Mouse (Mus musculus) spleen, adult 2 months (tissue): ENCODE data around the gene Neurog1. TPM values are rescaled to one million over a fixed set of nuclear protein-coding genes. Genes with fewer than 3 reads are reported as not detected.

Source experiments
- DNase-seq, 2 experiments: peaks; one replicate each; pipeline versions ENCODE4 v3.0.0 to v3.0.0-alpha.2; 2012 to 2021; ENCODE audit warnings: low spot score in 2 of 2, low read depth in 1 of 2
- H3K27ac ChIP-seq: fragments of 200-500 bp; 2 replicates; pipeline ENCODE4 v1.5.1; 2012; ENCODE audit warnings: low read length, inconsistent platforms; ENCODE audit not compliant: insufficient read depth
- H3K27me3 ChIP-seq: fragments of 200-500 bp; 2 replicates; pipeline ENCODE4 v1.6.1; 2012; ENCODE audit warnings: mild to moderate bottlenecking, moderate library complexity, low read length, inconsistent platforms; ENCODE audit not compliant: control insufficient read depth, insufficient read depth
- H3K36me3 ChIP-seq: fragments of 200-500 bp; 2 replicates; pipeline ENCODE4 v1.6.1; 2012; ENCODE audit warnings: mild to moderate bottlenecking, low read length, inconsistent platforms; ENCODE audit not compliant: control insufficient read depth, insufficient read depth
- H3K4me1 ChIP-seq: fragments of 200-500 bp; 2 replicates; pipeline ENCODE4 v1.6.1; 2011; ENCODE audit warnings: inconsistent platforms; ENCODE audit not compliant: control insufficient read depth, insufficient read depth, insufficient read length
- H3K4me3 ChIP-seq: fragments of 200-500 bp; 2 replicates; pipeline ENCODE4 v1.5.1; 2011; ENCODE audit warnings: mild to moderate bottlenecking, inconsistent platforms; ENCODE audit not compliant: insufficient read depth, insufficient read length; ENCODE audit errors: extremely low read depth
- CTCF ChIP-seq: fragments of 200-500 bp; IDR thresholded peaks from 2 replicates; pipeline ENCODE4 v1.5.1; 2011; ENCODE audit warnings: mild to moderate bottlenecking, inconsistent platforms; ENCODE audit not compliant: insufficient read depth, insufficient read length, insufficient replicate concordance; ENCODE audit errors: extremely low read depth
- POLR2A ChIP-seq: fragments of 200-500 bp; IDR thresholded peaks from 2 replicates; pipeline ENCODE4 v1.6.1; 2011; ENCODE audit warnings: low read depth, low read length, inconsistent platforms
- WGBS: fragments of 180-500 bp; shearing (Covaris S2); methylation state at CpG from one replicate; pipeline ENCODE4 v1.1.7; 2018; 5-methylcytosine and 5-hydroxymethylcytosine counted together
- polyA plus RNA-seq: library from polyadenylated mRNA; depleted of rRNA; stranded (reverse); fragments of >200 nt; gene quantifications from 2 replicates; pipeline ENCODE4 v1.2.3, GENCODE M21; 2012

Gene Neurog1
- polyA plus RNA-seq, 1 experiment = not detected

- WGBS = 70% methylated on average over 11 of the region's 11 CpGs
- no peak for TF ChIP-seq CTCF
- no peak for TF ChIP-seq POLR2A
- Histone ChIP-seq H3K4me3 (no peak overlapping the region), H3K27me3 (0 out of 2 replicates have a peak, but pooled peaks cover 1% of the 10 kb centered on the region), H3K4me1 (no peaks in the 10 kb centered on the region), H3K36me3 (no peaks in the 10 kb centered on the region), H3K27ac (no peak overlapping the region)
- DNase-seq = no peak
Measured at GRCm38 (mm10) chr13:56289261-56289660, 37.3 kb upstream of the Neurog1 start.

DNA sequence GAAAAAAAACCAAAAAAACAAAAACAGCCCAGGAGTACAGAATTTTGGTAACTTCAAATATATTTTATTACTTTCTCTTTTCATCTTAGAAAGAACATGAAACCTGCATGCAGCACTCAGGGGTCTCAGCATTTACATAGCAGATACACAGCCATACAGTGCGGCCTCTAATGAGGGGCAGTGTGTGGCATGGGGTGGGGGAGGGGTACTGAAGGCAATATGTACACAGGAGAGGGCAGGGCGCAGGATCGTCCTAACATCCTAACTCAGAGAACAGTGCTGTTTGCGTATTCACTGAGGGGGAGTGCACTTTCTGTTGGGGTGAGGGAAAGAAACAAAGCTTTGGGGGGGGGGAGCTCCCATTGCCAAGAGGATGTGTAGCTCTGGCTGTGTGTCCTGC is 36.6 kb upstream of the Neurog1 start:
- H3K27ac ChIP-seq = no peak overlapping the region
- H3K4me3 ChIP-seq = no peak overlapping the region
- 0 out of 2 replicates have a peak, but pooled peaks cover 1% of the 10 kb centered on the region for H3K27me3 ChIP-seq
- DNase-seq = no peak
- WGBS = 61% methylated on average over 4 of the region's 4 CpGs
- H3K4me1 ChIP-seq = no peaks in the 10 kb centered on the region
- H3K36me3 ChIP-seq = no peaks in the 10 kb centered on the region
- TF ChIP-seq POLR2A (no peak), CTCF (no peak)

- Histone ChIP-seq H3K4me1 (no peaks in the 10 kb centered on the region), H3K27me3 (0 out of 2 replicates have a peak, but pooled peaks cover 1% of the 10 kb centered on the region), H3K27ac (no peak overlapping the region), H3K36me3 (no peaks in the 10 kb centered on the region), H3K4me3 (no peak overlapping the region)
- TF ChIP-seq POLR2A (no peak), CTCF (no peak)
- no peak for DNase-seq
- 86% methylated on average over 9 of the region's 9 CpGs for WGBS
Measured at GRCm38 (mm10) chr13:56287091-56287490, 35.1 kb upstream of the Neurog1 start.

- H3K27ac ChIP-seq = no peak overlapping the region
- H3K27me3 ChIP-seq = no peaks in the 10 kb centered on the region
- DNase-seq = no peak
- no peaks in the 10 kb centered on the region for H3K4me1 ChIP-seq
- 91% methylated on average over 13 of the region's 13 CpGs for WGBS
- no peak for TF ChIP-seq POLR2A
- no peak for TF ChIP-seq CTCF
- H3K4me3 ChIP-seq = no peak overlapping the region
- no peaks in the 10 kb centered on the region for H3K36me3 ChIP-seq
Measured at GRCm38 (mm10) chr13:56283321-56283720, 31.4 kb upstream of the Neurog1 start.

DNA sequence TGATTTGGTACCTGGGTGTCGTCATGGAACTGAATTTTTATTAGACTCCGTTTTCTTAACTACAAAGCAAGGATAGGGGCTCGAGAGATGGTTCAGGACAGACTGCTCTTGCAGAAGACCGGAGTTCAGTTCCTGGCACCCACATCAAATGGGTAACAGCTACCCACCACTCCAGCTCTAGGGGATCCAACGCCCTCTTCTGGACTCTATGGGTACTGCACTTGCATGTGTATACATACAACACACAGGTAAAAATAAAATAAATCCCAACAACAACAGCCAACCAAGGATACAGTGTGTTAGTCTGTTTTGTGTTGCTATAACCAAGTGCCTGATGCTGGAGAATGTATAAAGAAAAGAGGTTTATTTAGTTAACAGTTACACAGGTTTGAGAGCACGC is 28.4 kb upstream of the Neurog1 start:
- no peak overlapping the region for H3K4me3 ChIP-seq
- no peaks in the 10 kb centered on the region for H3K27me3 ChIP-seq
- H3K27ac ChIP-seq = no peak overlapping the region
- TF ChIP-seq CTCF (no peak), POLR2A (no peak)
- H3K4me1 ChIP-seq = no peaks in the 10 kb centered on the region
- no peak for DNase-seq
- no peaks in the 10 kb centered on the region for H3K36me3 ChIP-seq
- 78% methylated on average over 6 of the region's 6 CpGs for WGBS

DNA sequence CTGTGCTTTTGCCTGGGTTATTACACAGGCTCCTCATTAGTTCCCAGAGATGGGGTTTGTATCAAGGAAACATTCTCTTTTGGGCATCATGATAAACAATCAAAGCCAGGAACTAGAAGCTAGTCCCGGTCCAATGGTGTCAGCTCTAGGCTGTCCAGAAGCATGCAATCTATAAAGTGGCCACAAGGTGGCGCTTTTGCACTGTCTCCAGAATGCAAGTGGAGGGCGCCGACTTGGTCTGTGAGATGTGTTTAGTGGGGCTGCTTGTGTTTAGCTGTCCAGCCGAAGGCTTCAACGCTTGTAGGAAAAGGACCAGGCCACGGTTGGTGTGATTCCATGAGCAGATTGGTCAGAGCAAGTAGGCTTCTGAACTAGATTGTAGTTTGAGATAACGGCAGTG is 27.5 kb upstream of the Neurog1 start:
- WGBS = 21% methylated on average over 8 of the region's 8 CpGs
- TF ChIP-seq POLR2A (no peak), CTCF (peak; percentile 50; the same call in 1 of the 2 replicates)
- no peak overlapping the region for H3K27ac ChIP-seq
- DNase-seq = peak in 1 of 2 experiments; percentile 32
- no peaks in the 10 kb centered on the region for H3K4me1 ChIP-seq
- no peaks in the 10 kb centered on the region for H3K27me3 ChIP-seq
- H3K36me3 ChIP-seq = no peaks in the 10 kb centered on the region
- H3K4me3 ChIP-seq = no peak overlapping the region

DNA sequence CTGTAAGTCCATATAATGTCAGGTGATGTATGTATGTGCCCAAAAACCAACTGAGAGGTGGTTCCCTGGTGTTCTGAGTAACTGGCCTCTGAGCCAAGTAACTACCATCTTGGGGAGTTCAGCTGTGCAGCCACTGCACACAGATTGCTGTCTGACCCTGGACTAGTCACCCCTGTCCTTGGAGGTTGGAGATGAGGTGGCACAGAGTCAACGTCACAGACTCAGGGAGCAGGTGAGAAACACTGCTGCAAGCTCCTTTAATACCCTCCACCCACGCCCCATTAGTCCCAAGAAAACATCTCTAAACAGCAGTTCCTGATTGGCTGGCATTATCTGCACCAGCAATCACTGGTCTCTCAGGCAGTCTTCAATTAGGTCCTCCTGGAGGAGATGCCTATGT is 23.2 kb upstream of the Neurog1 start:
- no peaks in the 10 kb centered on the region for H3K36me3 ChIP-seq
- H3K27ac ChIP-seq = no peak overlapping the region
- DNase-seq = no peak
- 47% methylated on average over 2 of the region's 2 CpGs for WGBS
- no peaks in the 10 kb centered on the region for H3K27me3 ChIP-seq
- TF ChIP-seq POLR2A = no peak
- TF ChIP-seq CTCF = no peak
- no peaks in the 10 kb centered on the region for H3K4me1 ChIP-seq
- no peak overlapping the region for H3K4me3 ChIP-seq

GRCm38 (mm10) chr13:56270124-56270523 is 18.2 kb upstream of the Neurog1 start:
- no peaks in the 10 kb centered on the region for H3K36me3 ChIP-seq
- H3K4me3 ChIP-seq = no peak overlapping the region
- WGBS = 77% methylated on average over 13 of the region's 13 CpGs
- no peak for DNase-seq
- H3K4me1 ChIP-seq = no peaks in the 10 kb centered on the region
- no peak overlapping the region for H3K27ac ChIP-seq
- TF ChIP-seq POLR2A (no peak), CTCF (no peak)
- no peaks in the 10 kb centered on the region for H3K27me3 ChIP-seq
